In genomic region chr7:31049135-31049845, GRCm38 (mm10) we compare ENCODE assay signal across 9 mouse cellular contexts. TPM values are rescaled to one million over a fixed set of nuclear protein-coding genes. Genes with fewer than 3 reads are reported as not detected.
DNase-seq lines count a peak whose midpoint lies in the region; ATAC-seq and TF ChIP-seq lines count a peak whose summit lies in the region.
"Had no signal": no experiment of that assay in that cellular context is flagged by ENCODE, and none has a peak within 500 bp of the region (broad histone marks: within the 10 kb centered on the region; RNA-seq: fewer than 3 reads in every experiment).

No protein-coding gene starts in this region.

- peaks cover 40% of the 10 kb centered on the region for H3K4me1 ChIP-seq in intestine, embryonic 14.5 days (replicated peaks; ENCODE audit: control insufficient read depth, insufficient read depth, low read length)
- peaks cover 33% of the 10 kb centered on the region for H3K4me1 ChIP-seq in intestine, embryonic 16.5 days (ENCODE audit: control insufficient read depth, insufficient read depth, low read length)
- H3K4me1 ChIP-seq in limb, embryonic 15.5 days, result peaks cover 52% of the 10 kb centered on the region
- H3K4me1 ChIP-seq in stomach, postnatal 0 days (replicated peaks; ENCODE audit: control insufficient read depth, insufficient read depth), result peaks cover 3% of the 10 kb centered on the region

- peaks cover 61% of the 10 kb centered on the region for H3K27me3 ChIP-seq in intestine, embryonic 14.5 days (replicated peaks; ENCODE audit: control insufficient read depth, insufficient read depth, low read length)
- H3K27me3 ChIP-seq in intestine, embryonic 16.5 days (replicated peaks; ENCODE audit: control insufficient read depth, insufficient read depth, low read length), result peaks cover 52% of the 10 kb centered on the region
- peaks cover 68% of the 10 kb centered on the region for H3K27me3 ChIP-seq in limb, embryonic 15.5 days
- 0 out of 2 replicates have a peak, but pooled peaks cover 3% of the 10 kb centered on the region for H3K27me3 ChIP-seq in stomach, postnatal 0 days (ENCODE audit: control insufficient read depth, insufficient read depth, low read length)

- no peak overlapping the region for H3K27ac ChIP-seq in intestine, embryonic 14.5 days (ENCODE audit: low read depth)
- H3K27ac ChIP-seq in intestine, embryonic 16.5 days (ENCODE audit: low read length), result no peak overlapping the region
- no peak overlapping the region for H3K27ac ChIP-seq in limb, embryonic 15.5 days
- no peak overlapping the region for H3K27ac ChIP-seq in stomach, postnatal 0 days (replicated peaks)

- no peak overlapping the region for H3K9ac ChIP-seq in intestine, embryonic 14.5 days (ENCODE audit: low read length)
- no peak overlapping the region for H3K9ac ChIP-seq in intestine, embryonic 16.5 days (ENCODE audit: low read depth, low read length)
- no peak overlapping the region for H3K9ac ChIP-seq in limb, embryonic 15.5 days
- H3K9ac ChIP-seq in stomach, postnatal 0 days (ENCODE audit: low read length), result no peak overlapping the region

- no peak; the same call in 1 of the 2 replicates for TF ChIP-seq CTCF in brain, embryonic 14.5 days (IDR thresholded peaks at IDR 0.05; ENCODE audit: borderline replicate concordance, extremely low read depth, insufficient read depth, insufficient read length)
- TF ChIP-seq CTCF in stomach, postnatal 0 days (IDR thresholded peaks at IDR 0.05; ENCODE audit: low read depth), result peak; percentile 19; the same call in 1 of the 2 replicates

- DNase-seq in intestine, embryonic 14.5 days (ENCODE audit: low spot score), result no peak
- peak; percentile 71 for DNase-seq in brain, embryonic 14.5 days (ENCODE audit: low read depth)
- DNase-seq in forelimb bud, embryonic 11.5 days (ENCODE audit: low read depth, low spot score), result peak; percentile 43
- DNase-seq in stomach, postnatal 0 days (ENCODE audit: low spot score), result no peak
- no peak for DNase-seq in urinary bladder, adult 18-20 months (ENCODE audit: low spot score in 2 of 2)
- no peak for DNase-seq in heart, postnatal 14 days

- peak overlapping the region; percentile 41 for H3K4me2 ChIP-seq in intestine, embryonic 14.5 days (ENCODE audit: low read length)
- no peak overlapping the region for H3K4me2 ChIP-seq in intestine, embryonic 16.5 days (ENCODE audit: low read depth, low read length)
- peak overlapping the region; percentile 39 for H3K4me2 ChIP-seq in limb, embryonic 15.5 days
- no peak overlapping the region; the same call in 1 of the 2 replicates for H3K4me2 ChIP-seq in stomach, postnatal 0 days (replicated peaks; ENCODE audit: low read depth)

- intact Hi-C loops in heart, postnatal 14 days (cut with DNase I), result loop anchor here (10.0 kb wide), 1 partner anchor 74 kb away; the partner anchor contains the start of genes Fam187b and Lsr

- WGBS in intestine, embryonic 14.5 days, result 17% methylated on average over 5 of the region's 5 CpGs
- 17% methylated on average over 5 of the region's 5 CpGs for WGBS in intestine, embryonic 16.5 days
- 17% methylated on average over 5 of the region's 5 CpGs for WGBS in limb, embryonic 15.5 days
- WGBS in stomach, postnatal 0 days, result 23% methylated on average over 5 of the region's 5 CpGs

- H3K36me3 ChIP-seq in intestine, embryonic 14.5 days (ENCODE audit: control insufficient read depth, insufficient read depth, low read length), result no peaks in the 10 kb centered on the region
- H3K36me3 ChIP-seq in intestine, embryonic 16.5 days (ENCODE audit: control insufficient read depth, insufficient read depth, low read length), result no peaks in the 10 kb centered on the region
- no peaks in the 10 kb centered on the region for H3K36me3 ChIP-seq in limb, embryonic 15.5 days
- no peaks in the 10 kb centered on the region for H3K36me3 ChIP-seq in stomach, postnatal 0 days (ENCODE audit: control insufficient read depth, insufficient read depth, low read length)

- no peak for ATAC-seq in intestine, embryonic 14.5 days (replicated peaks; ENCODE audit: low FRiP score, low TSS enrichment, low read depth)
- ATAC-seq in intestine, embryonic 16.5 days, result no peak
- ATAC-seq in limb, embryonic 15.5 days (ENCODE audit: insufficient number of reproducible peaks, low FRiP score, low TSS enrichment, low read depth), result no peak
- no peak for ATAC-seq in stomach, postnatal 0 days (ENCODE audit: low FRiP score, low TSS enrichment)
- ATAC-seq: Patski had no signal

- no peak for TF ChIP-seq EP300 in stomach, postnatal 0 days (optimal IDR thresholded peaks at IDR 0.05)

- TF ChIP-seq POLR2A in brain, embryonic 14.5 days (IDR thresholded peaks at IDR 0.05; ENCODE audit: borderline replicate concordance, extremely low read depth, insufficient read depth, insufficient read length, poor library complexity, severe bottlenecking), result no peak

- no peaks in the 10 kb centered on the region for H3K9me3 ChIP-seq in intestine, embryonic 14.5 days (ENCODE audit: control insufficient read depth, low read length)
- no peaks in the 10 kb centered on the region for H3K9me3 ChIP-seq in intestine, embryonic 16.5 days (ENCODE audit: control insufficient read depth, low read length)
- no peaks in the 10 kb centered on the region for H3K9me3 ChIP-seq in limb, embryonic 15.5 days
- H3K9me3 ChIP-seq in stomach, postnatal 0 days (ENCODE audit: control insufficient read depth, low read length), result no peaks in the 10 kb centered on the region

- 0 out of 2 replicates have a peak overlapping the region, but pooled peaks have one; percentile 16 for H3K4me3 ChIP-seq in intestine, embryonic 14.5 days (ENCODE audit: low read depth, low read length)
- H3K4me3 ChIP-seq in intestine, embryonic 16.5 days (ENCODE audit: low read length), result no peak overlapping the region
- peak overlapping the region; percentile 27 for H3K4me3 ChIP-seq in limb, embryonic 15.5 days
- no peak overlapping the region for H3K4me3 ChIP-seq in stomach, postnatal 0 days (ENCODE audit: low read depth, low read length)

RNA-seq across cellular contexts. Expression of gene Fxyd7, which starts 2.0 kb away (rescaled TPM):
- polyA plus RNA-seq in intestine, embryonic 14.5 days (2014; fragmentation: Nextera tagmentation; extraction: Ambion mirVana), result 21.1 and 23.0 TPM in 2 replicates
- 20.1 and 22.0 TPM in 2 replicates for polyA plus RNA-seq in intestine, embryonic 16.5 days (2015; fragmentation: Nextera tagmentation; extraction: Ambion mirVana)
- polyA plus RNA-seq in brain, embryonic 14.5 days (2012; rRNA removed), result 51.6 and 74.4 TPM in 2 replicates
- polyA plus RNA-seq in limb, embryonic 15.5 days (2015; fragmentation: Nextera tagmentation; extraction: Ambion mirVana), result 13.1 and 19.0 TPM in 2 replicates
- polyA plus RNA-seq in stomach, postnatal 0 days (2015; fragmentation: Nextera tagmentation; extraction: Ambion mirVana), result 19.9 and 20.3 TPM in 2 replicates
- 1 to 10 TPM; 1.1 to 1.3 TPM for total RNA-seq in heart, postnatal 14 days (2021)
- polyA plus RNA-seq: Patski had no signal

RNA-seq across cellular contexts. Expression of gene Fxyd5, which starts 7.0 kb away (rescaled TPM):
- 18.1 and 22.8 TPM in 2 replicates for polyA plus RNA-seq in intestine, embryonic 14.5 days (2014; fragmentation: Nextera tagmentation; extraction: Ambion mirVana)
- 22.5 and 26.9 TPM in 2 replicates for polyA plus RNA-seq in intestine, embryonic 16.5 days (2015; fragmentation: Nextera tagmentation; extraction: Ambion mirVana)
- polyA plus RNA-seq in brain, embryonic 14.5 days (2012; rRNA removed), result 10.3 and 12.5 TPM in 2 replicates
- polyA plus RNA-seq in limb, embryonic 15.5 days (2015; fragmentation: Nextera tagmentation; extraction: Ambion mirVana), result 42.3 and 52.6 TPM in 2 replicates
- 13.3 and 16.0 TPM in 2 replicates for polyA plus RNA-seq in stomach, postnatal 0 days (2015; fragmentation: Nextera tagmentation; extraction: Ambion mirVana)
- total RNA-seq in heart, postnatal 14 days (2021), result 10 to 100 TPM; 28.8 to 29.2 TPM

RNA-seq across cellular contexts. Expression of gene Fxyd1, which starts 7.7 kb away (rescaled TPM):
- 71.8 and 74.1 TPM in 2 replicates for polyA plus RNA-seq in intestine, embryonic 14.5 days (2014; fragmentation: Nextera tagmentation; extraction: Ambion mirVana)
- polyA plus RNA-seq in intestine, embryonic 16.5 days (2015; fragmentation: Nextera tagmentation; extraction: Ambion mirVana), result 62.6 and 71.9 TPM in 2 replicates
- polyA plus RNA-seq in brain, embryonic 14.5 days (2012; rRNA removed), result 8.5 and 12.6 TPM in 2 replicates
- 107 and 155 TPM in 2 replicates for polyA plus RNA-seq in limb, embryonic 15.5 days (2015; fragmentation: Nextera tagmentation; extraction: Ambion mirVana)
- 177 and 187 TPM in 2 replicates for polyA plus RNA-seq in stomach, postnatal 0 days (2015; fragmentation: Nextera tagmentation; extraction: Ambion mirVana)
- total RNA-seq in heart, postnatal 14 days (2021), result 100 to 1,000 TPM; 712 to 747 TPM
- polyA plus RNA-seq: Patski had no signal

RNA-seq across cellular contexts. Expression of gene Lgi4, which starts 9.9 kb away (rescaled TPM):
- polyA plus RNA-seq in intestine, embryonic 14.5 days (2014; fragmentation: Nextera tagmentation; extraction: Ambion mirVana), result 1.2 and 2.4 TPM in 2 replicates
- polyA plus RNA-seq in intestine, embryonic 16.5 days (2015; fragmentation: Nextera tagmentation; extraction: Ambion mirVana), result 0.83 and 1.4 TPM in 2 replicates
- polyA plus RNA-seq in brain, embryonic 14.5 days (2012; rRNA removed), result 0.74 and 0.79 TPM in 2 replicates
- 0.58 and 0.88 TPM in 2 replicates for polyA plus RNA-seq in limb, embryonic 15.5 days (2015; fragmentation: Nextera tagmentation; extraction: Ambion mirVana)
- polyA plus RNA-seq in stomach, postnatal 0 days (2015; fragmentation: Nextera tagmentation; extraction: Ambion mirVana), result 0.46 and 0.87 TPM in 2 replicates
- 1 to 10 TPM; 2.8 to 3.5 TPM for total RNA-seq in heart, postnatal 14 days (2021)

RNA-seq across cellular contexts. Expression of gene Fxyd3, which starts 27.2 kb away (rescaled TPM):
- 70.2 and 71.5 TPM in 2 replicates for polyA plus RNA-seq in intestine, embryonic 14.5 days (2014; fragmentation: Nextera tagmentation; extraction: Ambion mirVana)
- 71.2 and 73.7 TPM in 2 replicates for polyA plus RNA-seq in intestine, embryonic 16.5 days (2015; fragmentation: Nextera tagmentation; extraction: Ambion mirVana)
- polyA plus RNA-seq in brain, embryonic 14.5 days (2012; rRNA removed), result 1.9 TPM in 2 replicates
- 76.1 and 91.8 TPM in 2 replicates for polyA plus RNA-seq in limb, embryonic 15.5 days (2015; fragmentation: Nextera tagmentation; extraction: Ambion mirVana)
- polyA plus RNA-seq in stomach, postnatal 0 days (2015; fragmentation: Nextera tagmentation; extraction: Ambion mirVana), result 1,122 and 1,152 TPM in 2 replicates
- 1 to 10 TPM; 2.7 to 5.2 TPM for total RNA-seq in heart, postnatal 14 days (2021)
- polyA plus RNA-seq: Patski had no signal

Comparison
In these comparisons a context has a peak if more than half of its experiments do, and no peak if none do; other contexts are left out.
1. H3K4me2 ChIP-seq: peak in intestine, embryonic 14.5 days (single experiment) and limb, embryonic 15.5 days (single experiment); none in intestine, embryonic 16.5 days (single experiment) and stomach, postnatal 0 days (single experiment).
2. H3K4me3 ChIP-seq: peak in intestine, embryonic 14.5 days (single experiment) and limb, embryonic 15.5 days (single experiment); none in intestine, embryonic 16.5 days (single experiment) and stomach, postnatal 0 days (single experiment).
3. DNase-seq: peak in brain, embryonic 14.5 days (single experiment) and forelimb bud, embryonic 11.5 days (single experiment); none in intestine, embryonic 14.5 days (single experiment), stomach, postnatal 0 days (single experiment), urinary bladder, adult 18-20 months (0 of 2) and heart, postnatal 14 days (0 of 2).